Mouse (Mus musculus): ENCODE results near the gene Olfr1342. TPM values are rescaled to one million over a fixed set of nuclear protein-coding genes. Genes with fewer than 3 reads are reported as not detected.

The Olfr1342 gene
- polyA plus RNA-seq (2012; rRNA removed) (0.36 and 0.38 TPM in 2 replicates), polyA plus RNA-seq (2014; fragmentation: Nextera tagmentation; extraction: Ambion mirVana) (not detected in 2 replicates)

GRCm38 (mm10) chr4:118692412-118692973, at the start of gene Olfr1342:
Olfr1342 (minus strand) TSS chr4:118692756.
- peaks cover 7% of the 10 kb centered on the region; the same call in 1 of the 2 replicates for H3K4me1 ChIP-seq (ENCODE audit: control insufficient read depth, insufficient read depth, low read length)
- H3K27ac ChIP-seq (replicated peaks; ENCODE audit: low read depth, low read length): peak within 1 kb of the TSS; percentile 48; the same call in 1 of the 2 replicates
- H3K9ac ChIP-seq (ENCODE audit: low read depth, low read length, severe bottlenecking): no peak within 1 kb of the TSS
- H3K4me2 ChIP-seq (replicated peaks; ENCODE audit: low read depth, low read length, severe bottlenecking): 0 out of 2 replicates have a peak within 1 kb of the TSS, but pooled peaks have one; percentile 19
- H3K4me3 ChIP-seq (replicated peaks; ENCODE audit: low read length): no peak within 1 kb of the TSS
- DNase-seq (ENCODE audit: low spot score) (no peak), ATAC-seq (ENCODE audit: low FRiP score, low read depth) (no peak)
- no peaks in the 10 kb centered on the region for H3K27me3 ChIP-seq (ENCODE audit: control insufficient read depth, insufficient read depth, low read length)
- TF ChIP-seq POLR2A (IDR thresholded peaks at IDR 0.05; ENCODE audit: borderline replicate concordance, extremely low read depth, insufficient read depth, insufficient read length): no peak
- H3K36me3 ChIP-seq (ENCODE audit: control insufficient read depth, insufficient read depth, low read length): no peaks in the 10 kb centered on the region
- no peaks in the 10 kb centered on the region for H3K9me3 ChIP-seq (ENCODE audit: control insufficient read depth, low read length)
- WGBS: 33% methylated on average over 12 of the region's 12 CpGs

DNA sequence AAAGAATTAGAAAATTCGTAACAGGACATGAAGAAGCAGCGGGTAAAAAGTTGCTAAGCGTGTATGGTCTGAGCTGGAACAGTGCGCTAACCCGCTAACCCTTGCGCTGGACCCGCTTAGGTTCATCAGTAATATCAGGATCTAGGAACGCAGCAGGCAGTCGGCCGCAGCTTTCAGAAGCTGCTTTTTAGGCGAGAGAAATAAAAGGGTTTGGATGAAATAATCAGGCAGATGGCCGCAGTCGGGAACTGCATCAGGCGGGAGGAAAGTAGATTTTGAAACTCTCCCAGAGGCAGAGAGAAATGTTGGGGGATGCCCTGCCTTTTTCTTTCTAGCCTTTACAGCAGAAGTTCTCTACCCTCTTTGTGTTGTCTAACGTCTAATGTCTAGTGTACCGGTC, 49.3 kb upstream of the Olfr1342 start:
- H3K27me3 ChIP-seq (ENCODE audit: control insufficient read depth, insufficient read depth, low read length): no peaks in the 10 kb centered on the region; the same call in 1 of the 2 replicates
- WGBS: 8% methylated on average over 16 of the region's 16 CpGs
- no peaks in the 10 kb centered on the region for H3K9me3 ChIP-seq (ENCODE audit: control insufficient read depth, low read length)
- DNase-seq (ENCODE audit: low spot score) (no peak), ATAC-seq (ENCODE audit: low FRiP score, low read depth) (no peak)
- no peak overlapping the region for H3K4me3 ChIP-seq (replicated peaks; ENCODE audit: low read length)
- H3K4me2 ChIP-seq (replicated peaks; ENCODE audit: low read depth, low read length, severe bottlenecking): no peak overlapping the region
- H3K9ac ChIP-seq (ENCODE audit: low read depth, low read length, severe bottlenecking): no peak overlapping the region
- no peak overlapping the region for H3K27ac ChIP-seq (replicated peaks; ENCODE audit: low read depth, low read length)
- no peaks in the 10 kb centered on the region for H3K4me1 ChIP-seq (ENCODE audit: control insufficient read depth, insufficient read depth, low read length)
- no peaks in the 10 kb centered on the region for H3K36me3 ChIP-seq (ENCODE audit: control insufficient read depth, insufficient read depth, low read length)
- no peak for TF ChIP-seq POLR2A (IDR thresholded peaks at IDR 0.05; ENCODE audit: borderline replicate concordance, extremely low read depth, insufficient read depth, insufficient read length)

GRCm38 (mm10) chr4:118740988-118741698, 48.6 kb upstream of the Olfr1342 start:
- Histone ChIP-seq H3K36me3 (ENCODE audit: control insufficient read depth, insufficient read depth, low read length) (no peaks in the 10 kb centered on the region), H3K4me1 (ENCODE audit: control insufficient read depth, insufficient read depth, low read length) (no peaks in the 10 kb centered on the region), H3K9ac (ENCODE audit: low read depth, low read length, severe bottlenecking) (no peak overlapping the region), H3K27ac (replicated peaks; ENCODE audit: low read depth, low read length) (no peak overlapping the region), H3K9me3 (ENCODE audit: control insufficient read depth, low read length) (no peaks in the 10 kb centered on the region), H3K27me3 (ENCODE audit: control insufficient read depth, insufficient read depth, low read length) (no peaks in the 10 kb centered on the region; the same call in 1 of the 2 replicates), H3K4me3 (replicated peaks; ENCODE audit: low read length) (no peak overlapping the region), H3K4me2 (replicated peaks; ENCODE audit: low read depth, low read length, severe bottlenecking) (no peak overlapping the region)
- no peak for TF ChIP-seq POLR2A (IDR thresholded peaks at IDR 0.05; ENCODE audit: borderline replicate concordance, extremely low read depth, insufficient read depth, insufficient read length)
- WGBS: 9% methylated on average over 11 of the region's 11 CpGs
- DNase-seq (ENCODE audit: low spot score): no peak
- no peak for ATAC-seq (ENCODE audit: low FRiP score, low read depth)

GRCm38 (mm10) chr4:118739574-118739973, 47.0 kb upstream of the Olfr1342 start:
- 66% methylated on average over 3 of the region's 3 CpGs for WGBS
- no peaks in the 10 kb centered on the region for H3K9me3 ChIP-seq (ENCODE audit: control insufficient read depth, low read length)
- H3K9ac ChIP-seq (ENCODE audit: low read depth, low read length, severe bottlenecking): no peak overlapping the region
- DNase-seq (ENCODE audit: low spot score) (no peak), ATAC-seq (ENCODE audit: low FRiP score, low read depth) (no peak)
- H3K4me2 ChIP-seq (replicated peaks; ENCODE audit: low read depth, low read length, severe bottlenecking): no peak overlapping the region
- no peak for TF ChIP-seq POLR2A (IDR thresholded peaks at IDR 0.05; ENCODE audit: borderline replicate concordance, extremely low read depth, insufficient read depth, insufficient read length)
- H3K27ac ChIP-seq (replicated peaks; ENCODE audit: low read depth, low read length): no peak overlapping the region
- H3K27me3 ChIP-seq (ENCODE audit: control insufficient read depth, insufficient read depth, low read length): no peaks in the 10 kb centered on the region; the same call in 1 of the 2 replicates
- H3K4me1 ChIP-seq (ENCODE audit: control insufficient read depth, insufficient read depth, low read length): no peaks in the 10 kb centered on the region
- no peaks in the 10 kb centered on the region for H3K36me3 ChIP-seq (ENCODE audit: control insufficient read depth, insufficient read depth, low read length)
- no peak overlapping the region for H3K4me3 ChIP-seq (replicated peaks; ENCODE audit: low read length)

GRCm38 (mm10) chr4:118731875-118732274, 39.3 kb upstream of the Olfr1342 start, which contains the start of gene Olfr1339:
Olfr1339 (plus strand) TSS chr4:118732175.
- Histone ChIP-seq H3K36me3 (ENCODE audit: control insufficient read depth, insufficient read depth, low read length) (no peaks in the 10 kb centered on the region), H3K9me3 (ENCODE audit: control insufficient read depth, low read length) (no peaks in the 10 kb centered on the region), H3K4me1 (ENCODE audit: control insufficient read depth, insufficient read depth, low read length) (no peaks in the 10 kb centered on the region), H3K27me3 (ENCODE audit: control insufficient read depth, insufficient read depth, low read length) (no peaks in the 10 kb centered on the region), H3K9ac (ENCODE audit: low read depth, low read length, severe bottlenecking) (no peak within 1 kb of the TSS), H3K27ac (replicated peaks; ENCODE audit: low read depth, low read length) (no peak within 1 kb of the TSS), H3K4me3 (replicated peaks; ENCODE audit: low read length) (no peak within 1 kb of the TSS), H3K4me2 (replicated peaks; ENCODE audit: low read depth, low read length, severe bottlenecking) (no peak within 1 kb of the TSS)
- no peak for DNase-seq (ENCODE audit: low spot score)
- no peak for TF ChIP-seq POLR2A (IDR thresholded peaks at IDR 0.05; ENCODE audit: borderline replicate concordance, extremely low read depth, insufficient read depth, insufficient read length)
- 89% methylated on average over 1 of the region's 1 CpGs for WGBS
- ATAC-seq (ENCODE audit: low FRiP score, low read depth): no peak

Data from limb, embryonic 14.5 days (tissue).